Mouse (Mus musculus) lung, postnatal 4 days (tissue): Measurements from ENCODE around the gene Rab4a.
"Not testable (repeated sequence)": the region's sequence is repeated elsewhere in the genome, so short reads cannot be mapped to it uniquely, and the experiment has no call there.

ENCODE experiments used
- DNase-seq, 2 experiments: peaks; one replicate each; pipeline ENCODE4 v3.0.0; 2021

The Rab4a gene

DNA sequence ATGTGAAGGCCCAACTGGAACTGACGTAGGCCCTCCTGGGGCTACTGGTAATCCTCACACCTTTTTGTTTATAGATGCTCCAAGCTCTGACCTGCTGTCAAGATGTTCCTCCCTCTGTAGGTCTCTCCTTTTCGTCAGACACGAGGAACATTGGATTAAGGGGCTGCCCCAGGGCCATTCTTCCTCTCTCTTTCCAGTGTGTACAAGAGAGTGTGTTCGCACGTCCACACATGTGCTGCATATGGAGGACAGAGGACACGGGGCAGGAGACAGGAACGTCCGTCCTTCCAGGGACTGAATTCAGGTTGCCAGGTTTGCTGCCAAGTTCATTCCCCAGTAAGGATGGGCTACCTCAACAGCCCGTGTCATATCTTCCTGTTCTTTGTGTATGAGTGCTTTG, 16.3 kb upstream of the Rab4a start:
- no peak for DNase-seq

DNA sequence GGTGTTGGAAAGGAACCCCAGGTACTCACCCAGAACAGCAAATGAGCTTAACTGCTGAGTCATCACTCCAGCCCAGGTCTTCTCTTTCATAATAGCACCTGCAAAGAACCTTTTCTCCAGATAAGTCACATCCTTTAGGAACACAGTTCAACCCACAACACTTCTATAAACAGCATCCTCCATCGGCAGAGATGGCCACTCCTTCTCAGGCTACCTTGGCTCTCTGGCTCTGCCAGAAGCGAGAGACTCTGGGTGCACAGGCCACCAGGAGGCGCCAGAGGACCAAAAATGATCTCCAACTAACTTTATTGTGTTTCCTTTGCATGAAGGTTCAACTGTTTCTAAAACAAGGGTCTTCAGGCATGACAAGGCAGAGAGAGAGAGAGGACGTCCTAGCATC, 15.8 kb upstream of the Rab4a start:
- DNase-seq, result peak; percentile 75 to 87

- DNase-seq, result no peak
These were observed 14.5 kb upstream of the Rab4a start for GRCm38 (mm10) chr8:123791101-123791844.

DNA sequence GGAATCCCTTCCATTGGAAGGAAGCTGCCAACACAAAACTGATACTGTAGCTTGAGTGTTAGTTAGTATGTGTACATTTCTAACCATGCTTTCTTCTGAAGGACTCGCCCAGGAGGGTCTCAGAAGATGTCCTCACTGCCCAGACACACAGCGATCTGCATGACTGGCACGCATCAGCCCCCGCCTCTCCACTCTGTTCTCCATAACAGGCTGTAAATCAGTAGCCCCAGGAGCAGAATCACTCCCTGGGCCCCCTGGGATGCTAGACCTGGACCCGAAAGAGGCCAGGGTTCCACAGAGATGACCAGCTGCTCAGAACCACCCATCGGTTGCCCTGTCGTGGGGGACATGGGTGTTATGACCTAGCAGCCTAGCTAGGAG, 13.9 kb upstream of the Rab4a start:
- DNase-seq, result no peak

DNA sequence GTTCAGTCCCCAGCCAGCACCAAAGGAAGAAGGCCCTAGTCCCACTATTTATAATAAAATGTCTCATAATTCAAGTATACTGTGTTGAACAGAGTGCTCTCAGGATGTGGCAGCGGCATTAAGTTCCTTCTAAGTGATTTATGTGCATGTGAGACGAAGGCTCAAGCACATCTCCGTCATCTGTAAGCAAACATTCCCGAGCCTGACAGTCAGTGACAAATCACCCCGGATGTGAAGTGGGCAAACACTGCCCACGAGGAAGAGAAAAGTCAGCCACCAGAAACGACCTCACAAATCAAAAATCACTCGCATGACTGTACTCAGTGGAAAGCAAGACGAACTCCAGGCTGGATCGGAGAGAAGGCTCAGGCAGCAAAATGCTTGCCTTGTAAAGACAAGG, 11.9 kb upstream of the Rab4a start:
- DNase-seq, result no peak

DNA sequence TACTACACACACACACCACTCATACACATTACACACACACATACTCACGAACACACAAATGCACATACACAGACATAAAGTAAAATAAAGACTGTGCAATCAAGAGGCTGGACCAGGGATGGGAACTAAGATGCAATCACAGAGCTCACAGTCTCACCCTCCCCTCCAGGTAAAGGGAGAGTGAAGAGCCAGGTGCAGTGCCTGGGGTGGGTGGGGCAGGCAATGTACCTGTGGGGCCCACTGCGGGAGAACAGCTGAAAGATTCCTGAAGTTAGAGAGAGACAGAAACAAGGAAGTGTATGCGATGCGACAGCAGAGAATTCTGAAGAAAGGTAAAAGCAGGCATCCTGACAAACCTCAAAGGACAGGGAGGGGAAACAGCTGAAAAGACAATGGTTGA, 11.0 kb upstream of the Rab4a start:
- DNase-seq, result no peak

- DNase-seq, result no peak
These were observed 9.0 kb upstream of the Rab4a start for GRCm38 (mm10) chr8:123796758-123797157.

DNA sequence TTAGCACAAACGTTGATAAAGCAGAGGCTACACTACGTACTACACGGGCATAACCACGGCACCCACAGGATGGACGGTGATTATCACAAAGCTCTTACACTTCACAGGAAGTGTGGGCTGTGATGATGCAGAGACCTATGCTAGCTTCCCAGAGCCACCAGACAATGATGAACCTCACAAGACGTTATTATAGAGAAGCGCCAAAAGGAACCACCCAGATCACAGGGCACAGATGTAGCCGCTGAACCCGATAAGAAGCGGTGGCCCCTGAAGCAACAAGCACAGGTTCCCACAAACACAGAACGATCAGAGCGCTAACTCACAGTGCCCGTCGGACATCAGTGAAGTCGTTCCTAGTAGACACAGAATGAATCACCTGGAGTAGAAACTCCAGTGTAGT, 7.9 kb upstream of the Rab4a start:
- DNase-seq, result no peak

DNA sequence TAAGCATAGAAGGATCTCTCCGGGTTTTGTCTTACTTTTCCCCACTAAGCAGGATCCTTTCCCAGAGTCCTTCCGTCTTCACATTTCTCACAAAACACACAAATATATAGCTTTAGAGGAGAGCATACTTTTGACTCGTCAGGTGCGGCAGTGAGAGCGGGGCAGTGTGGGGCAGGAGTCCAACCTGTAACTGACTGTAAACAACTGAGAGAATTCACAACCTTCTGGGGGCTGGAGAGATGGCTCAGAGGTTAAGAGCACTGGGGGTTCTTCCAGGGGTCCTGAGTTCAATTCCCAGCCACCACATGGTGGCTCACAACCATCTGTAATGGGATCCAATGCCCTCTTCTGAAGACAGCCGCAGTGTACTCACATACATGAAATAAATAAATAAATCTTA, 6.4 kb upstream of the Rab4a start:
- DNase-seq, result no peak

GRCm38 (mm10) chr8:123799885-123800284, 5.9 kb upstream of the Rab4a start:
- DNase-seq, result no peak

- DNase-seq, result no peak
These were observed 4.9 kb upstream of the Rab4a start for GRCm38 (mm10) chr8:123800867-123801266.

DNA sequence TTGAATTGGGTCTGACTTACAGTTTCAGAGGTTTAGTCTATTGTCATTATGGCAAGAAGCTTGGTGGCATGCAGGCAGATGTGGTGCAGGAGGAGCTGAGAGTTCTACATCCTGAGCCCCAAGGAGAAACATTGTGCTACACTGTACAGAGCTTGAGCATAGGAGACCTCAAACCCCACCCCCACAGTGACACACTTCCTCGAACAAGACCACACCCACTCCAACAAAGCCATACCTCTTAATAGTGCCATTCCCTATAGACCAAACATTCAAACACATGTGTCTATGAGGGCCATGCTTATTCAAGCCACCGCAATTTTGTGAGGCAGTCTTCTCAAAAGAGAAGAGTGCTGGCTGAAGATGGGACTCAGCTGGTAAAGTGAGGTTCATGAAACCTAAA, 4.2 kb upstream of the Rab4a start:
- no peak for DNase-seq

GRCm38 (mm10) chr8:123803639-123804038, 2.1 kb upstream of the Rab4a start:
- DNase-seq, result no peak

DNA sequence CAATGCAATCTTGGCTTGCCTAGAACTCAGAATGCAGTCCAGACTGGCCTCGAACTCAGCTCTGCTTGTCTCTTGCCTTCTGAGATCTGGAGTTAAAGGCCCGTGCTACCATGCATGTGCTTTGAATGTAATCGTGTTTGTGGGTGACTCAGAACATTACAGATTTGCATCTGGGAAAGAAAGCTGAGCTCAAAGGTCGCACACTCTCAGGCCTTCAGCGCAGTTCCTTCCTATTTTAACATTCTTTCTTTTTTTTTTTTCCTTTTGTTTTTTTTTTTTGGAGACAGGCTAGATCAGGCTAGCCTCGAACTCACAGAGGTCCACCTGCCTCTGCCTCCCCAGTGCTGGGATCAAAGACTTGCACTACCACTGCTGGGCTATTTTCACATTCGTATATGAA, 1.2 kb upstream of the Rab4a start:
- no peak for DNase-seq

- no peak for DNase-seq
These were observed 522 bp upstream of the Rab4a start for GRCm38 (mm10) chr8:123805209-123805717.

DNA sequence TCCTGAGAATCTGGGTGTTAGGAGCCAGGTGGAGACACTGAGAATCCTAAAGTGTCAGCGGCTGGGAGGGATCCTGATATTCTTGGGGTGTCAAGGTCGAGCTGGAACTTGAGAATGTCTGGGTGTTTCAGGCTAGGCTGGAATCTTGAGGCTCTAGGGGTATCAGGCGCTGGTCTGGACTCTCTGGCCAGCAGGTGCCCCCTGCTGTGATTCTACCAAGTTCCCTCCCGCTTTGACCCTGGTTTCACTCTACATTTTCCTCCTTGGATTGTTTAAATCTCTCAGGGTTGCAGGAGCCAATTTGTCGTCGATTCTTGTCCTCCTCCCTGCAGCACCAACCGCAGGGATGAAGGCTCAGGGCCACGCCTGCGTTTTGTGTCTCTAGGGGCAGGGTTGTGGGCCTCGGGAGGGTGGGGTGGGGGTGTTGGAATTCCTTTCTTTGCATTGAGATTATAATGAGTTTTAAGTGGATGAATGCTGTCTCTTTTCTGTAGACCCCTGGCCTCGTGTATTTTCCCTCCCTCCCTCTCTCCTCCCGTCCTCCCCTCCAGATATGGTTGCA, 670 bp downstream of the Rab4a start:
- DNase-seq, result no peak

DNA sequence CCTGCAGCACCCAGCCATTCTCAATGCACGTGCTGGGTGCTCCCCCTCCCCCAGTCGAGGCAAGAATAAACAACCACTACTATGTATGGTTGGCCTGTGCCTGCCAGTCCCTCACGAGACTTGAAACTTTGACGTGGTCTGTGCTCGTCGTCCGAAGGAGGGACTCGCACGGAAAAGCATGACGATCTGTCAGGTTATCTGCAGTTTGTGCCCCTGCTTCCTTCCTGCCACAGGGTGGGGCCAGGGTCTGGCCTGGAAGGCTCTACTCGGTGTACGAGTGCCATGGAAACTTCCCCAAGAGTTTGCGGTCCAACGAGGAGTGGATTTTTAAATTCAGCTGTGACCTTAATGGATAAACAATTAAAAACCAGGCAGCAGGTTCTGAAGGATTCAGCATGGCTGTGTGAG, 1.2 kb downstream of the Rab4a start:
- DNase-seq, result peak; percentile 31 to 48

DNA sequence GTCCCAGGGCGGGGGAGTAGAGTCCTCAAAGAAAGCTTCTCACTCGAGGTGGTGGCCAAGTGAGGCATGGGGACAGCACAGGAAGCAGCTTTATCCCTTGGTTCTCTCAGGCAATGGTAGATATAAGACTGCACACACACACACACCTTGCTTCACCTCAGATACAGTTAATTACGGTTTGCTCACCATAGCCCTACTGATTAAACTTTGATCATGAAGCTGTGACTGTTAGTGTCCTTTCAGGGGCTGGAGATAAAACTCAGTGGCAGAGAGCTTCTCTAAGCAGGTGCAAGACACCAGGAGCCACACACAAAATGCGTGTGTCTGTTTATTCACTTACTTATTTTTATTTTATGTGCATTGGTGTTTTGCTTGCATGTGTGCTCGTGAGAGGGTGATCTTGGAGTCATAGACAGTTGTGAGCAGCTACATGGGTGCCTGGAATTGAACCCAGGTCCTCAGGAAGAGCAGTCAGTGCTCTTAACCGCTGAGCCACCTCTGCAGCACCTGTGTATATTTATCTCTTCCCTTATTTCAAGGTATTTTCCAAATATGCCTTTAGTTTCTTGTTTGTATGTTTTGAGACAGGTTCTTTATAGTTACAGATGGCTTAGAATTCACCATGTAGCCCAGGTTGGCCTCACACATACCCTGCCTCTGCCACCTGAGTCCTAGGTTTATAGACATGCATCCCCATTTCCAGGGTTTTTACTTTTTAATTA, 2.2 kb downstream of the Rab4a start:
- no peak for DNase-seq

DNA sequence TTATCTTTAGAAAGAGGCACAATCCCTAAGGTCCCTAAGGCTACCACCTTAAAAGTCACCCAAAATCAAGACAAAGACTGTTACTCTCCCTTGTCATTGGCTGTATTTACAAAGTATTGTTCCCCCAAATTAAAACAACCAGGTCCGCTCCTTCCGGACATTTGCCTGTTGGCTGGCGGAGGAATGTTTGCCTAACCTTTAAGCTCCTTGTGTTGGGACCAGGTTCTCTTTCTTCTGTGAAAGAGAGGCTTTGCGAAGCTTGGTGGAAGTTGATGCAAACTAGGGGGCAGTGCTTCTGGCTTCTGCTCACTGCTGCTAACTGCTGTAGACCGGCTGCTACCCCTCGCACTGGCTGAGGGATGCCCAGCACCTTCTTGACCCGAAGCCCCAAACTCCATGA, 2.9 kb downstream of the Rab4a start:
- DNase-seq, result no peak

DNA sequence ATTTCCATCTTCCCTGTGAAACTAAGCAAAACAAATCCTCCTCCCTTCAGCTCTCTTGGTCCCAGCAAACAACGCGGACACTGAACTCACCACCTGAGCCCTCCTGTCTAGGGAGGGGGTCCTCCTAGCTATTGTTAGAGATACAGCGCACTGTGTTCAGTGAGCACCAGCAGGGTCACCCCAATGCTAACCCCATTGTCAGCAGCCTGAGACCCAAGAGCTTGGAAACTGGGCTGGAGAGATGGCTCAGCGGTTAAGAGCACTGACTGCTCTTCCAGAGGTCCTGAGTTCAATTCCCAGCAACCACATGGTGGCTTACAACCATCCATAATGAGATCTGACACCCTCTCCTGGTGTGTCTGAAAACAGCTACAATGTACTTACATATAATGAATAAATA, 3.6 kb downstream of the Rab4a start:
- not testable (repeated sequence) for DNase-seq

- no peak for DNase-seq
These were observed 6.4 kb downstream of the Rab4a start for GRCm38 (mm10) chr8:123812227-123812626.

DNA sequence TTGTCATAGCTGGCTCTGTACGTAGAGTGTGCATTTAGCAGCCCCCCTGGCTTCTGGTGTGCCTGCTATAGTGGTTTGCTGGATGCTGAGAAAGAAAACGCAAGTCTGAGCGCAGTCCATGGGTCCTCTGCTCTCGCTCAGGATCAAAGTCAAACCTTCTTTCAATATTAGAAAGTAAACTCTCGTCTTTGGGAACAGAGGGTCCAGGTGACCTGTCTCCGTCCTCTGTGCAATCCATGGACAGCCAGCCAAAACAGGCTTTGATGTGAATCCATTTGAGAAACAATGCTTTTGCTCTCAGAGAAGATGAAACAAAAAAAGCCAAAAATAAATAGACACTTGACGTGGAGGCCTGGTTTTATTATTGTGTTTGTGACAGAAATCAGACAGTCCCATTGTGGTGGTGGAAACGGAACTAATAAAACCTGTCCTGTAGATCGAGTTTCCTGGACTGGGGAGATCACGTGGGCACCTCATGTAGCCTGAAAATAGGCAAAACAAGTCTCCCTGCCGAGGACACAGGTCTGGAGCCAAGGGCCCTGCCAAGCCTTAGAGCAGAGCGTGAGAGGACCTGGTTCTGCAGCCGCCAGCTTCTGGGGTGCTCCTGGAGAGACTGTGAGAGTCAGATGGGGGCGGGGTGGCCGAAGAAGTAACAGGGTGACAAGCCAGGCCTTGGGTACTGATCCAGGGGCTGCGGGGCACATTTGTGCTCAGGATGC, 7.5 kb downstream of the Rab4a start:
- DNase-seq, result no peak

GRCm38 (mm10) chr8:123813892-123814266, 8.1 kb downstream of the Rab4a start:
- no peak for DNase-seq

DNA sequence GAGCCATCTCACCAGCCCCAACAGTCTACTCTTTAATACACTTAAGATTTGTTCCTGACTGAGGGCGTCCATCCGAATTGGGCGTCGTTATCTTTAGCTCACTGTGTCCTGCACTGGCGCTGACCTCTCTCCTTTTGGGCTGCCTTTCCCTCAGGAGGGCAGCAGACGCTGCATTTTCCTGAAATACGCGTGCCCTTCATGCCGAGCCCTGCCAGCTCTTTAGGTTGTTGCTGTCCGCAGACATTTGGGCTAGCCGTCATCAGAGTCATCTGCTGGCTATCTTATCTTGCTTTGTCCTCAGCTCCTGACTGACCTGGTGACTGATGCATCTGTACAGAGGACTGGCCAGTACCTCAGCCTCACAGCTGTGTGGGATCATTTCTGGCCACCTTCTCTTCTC, 9.5 kb downstream of the Rab4a start:
- no peak for DNase-seq
